Mouse (Mus musculus) myocyte (in vitro differentiated cells): Measurements from ENCODE around the gene Cpn2. TPM values are rescaled to one million over a fixed set of nuclear protein-coding genes. Genes with fewer than 3 reads are reported as not detected.

Experiments
- H3K27me3 ChIP-seq: one replicate; pipeline ENCODE4 v1.6.1; 2011; ENCODE audit not compliant: control insufficient read depth, insufficient read depth, insufficient read length
- H3K36me3 ChIP-seq: one replicate; pipeline ENCODE4 v1.6.1; 2011; ENCODE audit not compliant: control insufficient read depth, insufficient read depth
- H3K4me2 ChIP-seq: one replicate; pipeline ENCODE4 v1.6.1; 2011; ENCODE audit warnings: low read depth, control low read depth
- H3K4me3 ChIP-seq: one replicate; pipeline ENCODE4 v1.5.1; 2011; ENCODE audit warnings: mild to moderate bottlenecking, control low read depth, moderate library complexity
- H3K79me2 ChIP-seq: one replicate; pipeline ENCODE4 v1.6.1; 2011; ENCODE audit not compliant: control insufficient read depth, insufficient read depth
- H3ac ChIP-seq: one replicate; pipeline ENCODE4 v1.6.1; 2011; ENCODE audit not compliant: control insufficient read depth, insufficient read length
- CEBPB ChIP-seq: IDR thresholded peaks from 2 replicates; pipeline ENCODE4 v1.6.1; 2011; ENCODE audit warnings: mild to moderate bottlenecking, moderate library complexity; ENCODE audit not compliant: poor library complexity, insufficient read depth, severe bottlenecking
- E2F4 ChIP-seq: IDR thresholded peaks from one replicate; pipeline ENCODE4 v1.6.1; 2011; ENCODE audit warnings: mild to moderate bottlenecking, control low read depth, moderate library complexity; ENCODE audit not compliant: insufficient read depth
- MAX ChIP-seq: IDR thresholded peaks from one replicate; pipeline ENCODE4 v1.6.1; 2011; ENCODE audit warnings: low read depth, mild to moderate bottlenecking, control low read depth
- MYOD1 ChIP-seq, 3 experiments: IDR thresholded peaks; one replicate each; pipeline ENCODE4 v1.6.1; 2011; ENCODE audit warnings: control low read depth in 2 of 3, low read depth in 2 of 3, mild to moderate bottlenecking in 2 of 3, moderate library complexity in 1 of 3; ENCODE audit not compliant: insufficient read length in 2 of 3, control insufficient read depth in 1 of 3
- MYOG ChIP-seq, 3 experiments: IDR thresholded peaks; one replicate each; pipeline ENCODE4 v1.6.1; 2011; ENCODE audit warnings: control low read depth in 2 of 3, low read depth in 2 of 3, mild to moderate bottlenecking in 2 of 3; ENCODE audit not compliant: insufficient read length in 2 of 3, control insufficient read depth in 1 of 3, insufficient read depth in 1 of 3
- POLR2A ChIP-seq: IDR thresholded peaks from one replicate; pipeline ENCODE4 v1.6.1; 2011; ENCODE audit warnings: low read depth, mild to moderate bottlenecking, control low read depth, moderate library complexity; ENCODE audit not compliant: insufficient read length
- POLR2AphosphoS2 ChIP-seq: IDR thresholded peaks from one replicate; pipeline ENCODE4 v1.6.1; 2011; ENCODE audit warnings: low read depth, control low read depth; ENCODE audit not compliant: insufficient read length
- REST ChIP-seq: IDR thresholded peaks from one replicate; pipeline ENCODE4 v1.6.1; 2011; ENCODE audit warnings: mild to moderate bottlenecking, control low read depth, moderate library complexity; ENCODE audit not compliant: insufficient read depth, insufficient read length
- SRF ChIP-seq: IDR thresholded peaks from one replicate; pipeline ENCODE4 v1.6.1; 2011; ENCODE audit warnings: low read depth; ENCODE audit not compliant: control insufficient read depth, insufficient read length
- TCF12 ChIP-seq: IDR thresholded peaks from one replicate; pipeline ENCODE4 v1.6.1; 2011; ENCODE audit warnings: mild to moderate bottlenecking, control low read depth; ENCODE audit not compliant: poor library complexity, insufficient read depth, severe bottlenecking
- TCF3 ChIP-seq: IDR thresholded peaks from one replicate; pipeline ENCODE4 v1.6.1; 2011; ENCODE audit warnings: low read depth, control low read depth; ENCODE audit not compliant: insufficient read length
- USF1 ChIP-seq: IDR thresholded peaks from one replicate; pipeline ENCODE4 v1.6.1; 2011; ENCODE audit warnings: low read depth, mild to moderate bottlenecking, control low read depth, moderate library complexity
- polyA plus RNA-seq: library from polyadenylated mRNA; unstranded; fragments of >200 nt; fragmentation: generic; extraction: Trizol; gene quantifications from one replicate; pipeline ENCODE4 v1.2.1, GENCODE M21; 2012; ENCODE audit warnings: missing spikeins

The Cpn2 gene
- polyA plus RNA-seq, 1 experiment: not detected

- Histone ChIP-seq H3ac (no peak overlapping the region), H3K36me3 (no peaks in the 10 kb centered on the region), H3K79me2 (no peaks in the 10 kb centered on the region), H3K4me3 (no peak overlapping the region), H3K4me2 (no peak overlapping the region), H3K27me3 (no peaks in the 10 kb centered on the region)
- TF ChIP-seq REST: peak; percentile 62
- TF ChIP-seq SRF: no peak
Measured at GRCm38 (mm10) chr16:30299711-30300277, 32.5 kb upstream of the Cpn2 start.

GRCm38 (mm10) chr16:30297450-30297849, 30.2 kb upstream of the Cpn2 start:
- TF ChIP-seq MYOG (IDR thresholded peaks at IDR 0.05; ENCODE audit: control insufficient read depth in 1 of 3, insufficient read depth in 1 of 3, insufficient read length in 2 of 3, low read depth in 2 of 3) (no peak), REST (no peak), POLR2AphosphoS2 (no peak), USF1 (no peak), TCF3 (no peak), CEBPB (no peak), MYOD1 (IDR thresholded peaks at IDR 0.05; ENCODE audit: control insufficient read depth in 1 of 3, insufficient read length in 2 of 3, low read depth in 2 of 3) (no peak), SRF (no peak), MAX (no peak), POLR2A (no peak), TCF12 (no peak), E2F4 (no peak)
- Histone ChIP-seq H3K36me3 (no peaks in the 10 kb centered on the region), H3K27me3 (no peaks in the 10 kb centered on the region)

GRCm38 (mm10) chr16:30296601-30297275, 29.4 kb upstream of the Cpn2 start:
- H3K27me3 ChIP-seq: no peaks in the 10 kb centered on the region

More at GRCm38 (mm10) chr16:30297450-30297849, 30.2 kb upstream of the Cpn2 start:
- H3ac ChIP-seq: no peak overlapping the region
- H3K4me3 ChIP-seq: no peak overlapping the region
- no peaks in the 10 kb centered on the region for H3K79me2 ChIP-seq
- H3K4me2 ChIP-seq: no peak overlapping the region

GRCm38 (mm10) chr16:30295106-30295505, 27.8 kb upstream of the Cpn2 start:
- Histone ChIP-seq H3K4me2 (no peak overlapping the region), H3K27me3 (no peaks in the 10 kb centered on the region), H3ac (no peak overlapping the region), H3K4me3 (no peak overlapping the region), H3K79me2 (no peaks in the 10 kb centered on the region), H3K36me3 (no peaks in the 10 kb centered on the region)
- TF ChIP-seq MYOG (IDR thresholded peaks at IDR 0.05; ENCODE audit: control insufficient read depth in 1 of 3, insufficient read depth in 1 of 3, insufficient read length in 2 of 3, low read depth in 2 of 3): no peak
- TF ChIP-seq POLR2A: no peak
- TF ChIP-seq MYOD1 (IDR thresholded peaks at IDR 0.05; ENCODE audit: control insufficient read depth in 1 of 3, insufficient read length in 2 of 3, low read depth in 2 of 3): no peak
- no peak for TF ChIP-seq CEBPB
- no peak for TF ChIP-seq E2F4
- no peak for TF ChIP-seq TCF12

More at GRCm38 (mm10) chr16:30296601-30297275, 29.4 kb upstream of the Cpn2 start:
- TF ChIP-seq CEBPB (no peak), MAX (no peak), USF1 (no peak), POLR2A (no peak), TCF12 (no peak), TCF3 (no peak), POLR2AphosphoS2 (no peak), MYOD1 (IDR thresholded peaks at IDR 0.05; ENCODE audit: control insufficient read depth in 1 of 3, insufficient read length in 2 of 3, low read depth in 2 of 3) (no peak), MYOG (IDR thresholded peaks at IDR 0.05; ENCODE audit: control insufficient read depth in 1 of 3, insufficient read depth in 1 of 3, insufficient read length in 2 of 3, low read depth in 2 of 3) (no peak), E2F4 (no peak), SRF (no peak), REST (no peak)
- H3K36me3 ChIP-seq: no peaks in the 10 kb centered on the region
- no peak overlapping the region for H3ac ChIP-seq
- H3K4me2 ChIP-seq: no peak overlapping the region
- H3K4me3 ChIP-seq: no peak overlapping the region
- no peaks in the 10 kb centered on the region for H3K79me2 ChIP-seq

- Histone ChIP-seq H3K4me3 (no peak overlapping the region), H3K79me2 (no peaks in the 10 kb centered on the region), H3ac (no peak overlapping the region), H3K27me3 (no peaks in the 10 kb centered on the region), H3K4me2 (no peak overlapping the region), H3K36me3 (no peaks in the 10 kb centered on the region)
- TF ChIP-seq MYOG (IDR thresholded peaks at IDR 0.05; ENCODE audit: control insufficient read depth in 1 of 3, insufficient read depth in 1 of 3, insufficient read length in 2 of 3, low read depth in 2 of 3): no peak
- no peak for TF ChIP-seq E2F4
- TF ChIP-seq MYOD1 (IDR thresholded peaks at IDR 0.05; ENCODE audit: control insufficient read depth in 1 of 3, insufficient read length in 2 of 3, low read depth in 2 of 3): no peak
- no peak for TF ChIP-seq CEBPB
- TF ChIP-seq TCF3: no peak
- no peak for TF ChIP-seq MAX
- TF ChIP-seq POLR2AphosphoS2: no peak
- TF ChIP-seq POLR2A: no peak
- no peak for TF ChIP-seq SRF
- no peak for TF ChIP-seq REST
- no peak for TF ChIP-seq TCF12
- no peak for TF ChIP-seq USF1
Measured at GRCm38 (mm10) chr16:30290436-30290835, 23.1 kb upstream of the Cpn2 start.
